Mouse (Mus musculus): ENCODE measurements around the gene Rfng. TPM values are rescaled to one million over a fixed set of nuclear protein-coding genes. Genes with fewer than 3 reads are reported as not detected.

Gene Rfng
- polyA plus RNA-seq, 1 experiment from 2014 or later = 27.8 TPM

DNA sequence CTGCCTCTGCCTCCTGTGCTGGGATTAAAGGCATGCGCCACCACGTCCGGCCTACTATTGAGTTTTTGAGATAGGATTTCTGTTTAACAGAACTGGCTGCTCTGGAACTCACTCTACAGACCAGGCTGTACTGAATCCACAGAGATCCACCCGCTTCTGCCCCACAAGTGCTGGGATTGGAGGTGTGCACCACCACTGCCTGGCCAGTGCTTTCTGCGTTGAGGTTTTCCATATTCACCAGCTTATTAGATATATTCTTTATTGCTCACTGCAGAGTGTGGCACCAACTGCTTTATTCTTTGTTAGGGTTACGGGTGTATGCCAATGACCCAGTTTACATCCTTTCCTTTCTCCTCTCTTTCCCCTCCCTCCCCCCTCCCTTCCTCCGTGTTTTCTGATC, 20.3 kb upstream of the Rfng start:
- Histone ChIP-seq H3K36me3 (ENCODE audit: control insufficient read depth, insufficient read depth, low read length) (peaks cover 41% of the 10 kb centered on the region), H3K4me3 (ENCODE audit: low read depth, low read length) (no peak overlapping the region), H3K9me3 (ENCODE audit: control insufficient read depth, low read depth, low read length) (no peaks in the 10 kb centered on the region), H3K4me1 (ENCODE audit: control insufficient read depth, insufficient read depth, low read length) (0 out of 2 replicates have a peak, but pooled peaks cover 6% of the 10 kb centered on the region), H3K4me2 (replicated peaks; ENCODE audit: low read depth, low read length) (no peak overlapping the region), H3K9ac (replicated peaks; ENCODE audit: low read depth, low read length) (no peak overlapping the region), H3K27me3 (ENCODE audit: control insufficient read depth, insufficient read depth, low read length) (no peaks in the 10 kb centered on the region), H3K27ac (ENCODE audit: low read length) (no peak overlapping the region)
- ATAC-seq (ENCODE audit: insufficient number of reproducible peaks, insufficient read depth, low FRiP score, low read depth) = no peak
- 73% methylated on average over 7 of the region's 7 CpGs for WGBS

DNA sequence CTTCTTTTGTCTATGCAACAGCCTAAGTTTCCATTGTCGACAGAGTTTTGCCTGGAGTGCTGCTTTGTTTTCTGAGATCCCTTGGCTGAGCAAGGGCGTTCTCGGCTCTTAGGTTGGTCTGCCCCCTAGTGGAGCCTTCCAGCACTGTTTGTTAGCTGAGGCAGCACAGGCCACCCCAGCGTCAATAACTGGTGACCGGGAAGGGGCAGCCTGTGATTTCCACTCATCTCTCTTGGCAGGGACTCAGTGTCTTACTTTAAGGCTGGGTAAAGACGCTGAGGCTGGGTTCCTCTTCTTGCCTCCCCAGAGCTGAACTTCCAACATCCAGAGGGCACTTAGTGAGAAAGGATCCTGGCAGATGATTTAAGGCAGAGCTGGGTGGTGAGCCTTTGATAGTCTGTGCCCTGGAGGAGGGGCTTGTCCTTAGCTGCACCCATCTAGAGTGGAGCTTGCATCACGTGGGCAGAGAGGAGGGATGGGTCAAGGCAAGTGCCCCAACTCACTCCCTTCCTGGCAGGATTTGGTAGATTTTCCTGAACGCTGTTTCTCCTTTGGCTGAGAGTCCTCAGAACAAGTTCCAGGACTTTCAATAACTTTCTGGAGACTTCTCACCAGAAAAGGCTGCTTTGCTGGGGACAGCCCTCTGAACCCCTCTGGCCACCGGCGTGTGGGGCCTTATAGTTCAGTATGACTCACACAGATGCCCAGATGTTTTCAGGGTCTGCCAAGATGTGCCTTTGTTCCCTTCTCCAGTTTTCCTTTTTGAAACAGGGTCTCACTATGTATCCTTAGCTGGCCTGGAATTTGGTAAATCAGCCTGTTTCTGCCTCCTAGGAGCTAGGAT, 16.3 kb upstream of the Rfng start:
- Histone ChIP-seq H3K9me3 (ENCODE audit: control insufficient read depth, low read depth, low read length) (no peaks in the 10 kb centered on the region), H3K9ac (replicated peaks; ENCODE audit: low read depth, low read length) (no peak overlapping the region; the same call in 1 of the 2 replicates), H3K4me3 (ENCODE audit: low read depth, low read length) (no peak overlapping the region), H3K27me3 (ENCODE audit: control insufficient read depth, insufficient read depth, low read length) (no peaks in the 10 kb centered on the region), H3K4me2 (replicated peaks; ENCODE audit: low read depth, low read length) (no peak overlapping the region), H3K36me3 (ENCODE audit: control insufficient read depth, insufficient read depth, low read length) (0 out of 2 replicates have a peak, but pooled peaks cover 2% of the 10 kb centered on the region), H3K27ac (ENCODE audit: low read length) (no peak overlapping the region), H3K4me1 (ENCODE audit: control insufficient read depth, insufficient read depth, low read length) (peaks cover 12% of the 10 kb centered on the region)
- 13% methylated on average over 10 of the region's 10 CpGs for WGBS
- peak; percentile 78 for ATAC-seq (ENCODE audit: insufficient number of reproducible peaks, insufficient read depth, low FRiP score, low read depth)

GRCm38 (mm10) chr11:120799316-120799890, 15.4 kb upstream of the Rfng start:
- Histone ChIP-seq H3K27ac (ENCODE audit: low read length) (no peak overlapping the region), H3K27me3 (ENCODE audit: control insufficient read depth, insufficient read depth, low read length) (no peaks in the 10 kb centered on the region), H3K4me3 (ENCODE audit: low read depth, low read length) (no peak overlapping the region), H3K36me3 (ENCODE audit: control insufficient read depth, insufficient read depth, low read length) (peaks cover under 1% of the 10 kb centered on the region; the same call in 1 of the 2 replicates), H3K4me1 (ENCODE audit: control insufficient read depth, insufficient read depth, low read length) (peaks cover 17% of the 10 kb centered on the region), H3K9me3 (ENCODE audit: control insufficient read depth, low read depth, low read length) (no peaks in the 10 kb centered on the region), H3K4me2 (replicated peaks; ENCODE audit: low read depth, low read length) (no peak overlapping the region), H3K9ac (replicated peaks; ENCODE audit: low read depth, low read length) (no peak overlapping the region)
- no peak for ATAC-seq (ENCODE audit: insufficient number of reproducible peaks, insufficient read depth, low FRiP score, low read depth)
- 66% methylated on average over 6 of the region's 6 CpGs for WGBS

DNA sequence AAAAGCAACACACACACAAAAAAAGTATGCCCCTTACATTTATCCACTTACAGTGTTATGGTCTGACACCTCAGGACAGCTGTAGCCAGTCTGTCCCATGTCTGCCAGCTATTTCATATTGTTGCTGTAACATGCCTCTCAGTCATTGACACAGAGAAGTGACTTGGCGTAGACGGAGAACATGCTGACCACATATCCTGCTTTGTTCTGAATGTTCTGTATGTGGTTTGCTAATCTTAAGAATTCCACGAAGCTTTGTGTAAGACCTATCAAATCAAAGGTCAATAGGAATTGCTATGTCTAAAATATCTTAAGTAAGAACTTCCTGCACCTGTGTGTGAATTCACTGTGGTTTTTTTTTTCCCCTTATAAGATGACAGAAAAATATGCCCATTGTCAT, 14.2 kb upstream of the Rfng start:
- no peaks in the 10 kb centered on the region for H3K27me3 ChIP-seq (ENCODE audit: control insufficient read depth, insufficient read depth, low read length)
- H3K4me1 ChIP-seq (ENCODE audit: control insufficient read depth, insufficient read depth, low read length) = peaks cover 17% of the 10 kb centered on the region
- no peak for ATAC-seq (ENCODE audit: insufficient number of reproducible peaks, insufficient read depth, low FRiP score, low read depth)
- no peaks in the 10 kb centered on the region for H3K9me3 ChIP-seq (ENCODE audit: control insufficient read depth, low read depth, low read length)
- H3K36me3 ChIP-seq (ENCODE audit: control insufficient read depth, insufficient read depth, low read length) = peaks cover 8% of the 10 kb centered on the region; the same call in 1 of the 2 replicates
- H3K4me2 ChIP-seq (replicated peaks; ENCODE audit: low read depth, low read length) = no peak overlapping the region
- no peak overlapping the region for H3K4me3 ChIP-seq (ENCODE audit: low read depth, low read length)
- no peak overlapping the region for H3K27ac ChIP-seq (ENCODE audit: low read length)
- 86% methylated on average over 3 of the region's 3 CpGs for WGBS
- no peak overlapping the region for H3K9ac ChIP-seq (replicated peaks; ENCODE audit: low read depth, low read length)

DNA sequence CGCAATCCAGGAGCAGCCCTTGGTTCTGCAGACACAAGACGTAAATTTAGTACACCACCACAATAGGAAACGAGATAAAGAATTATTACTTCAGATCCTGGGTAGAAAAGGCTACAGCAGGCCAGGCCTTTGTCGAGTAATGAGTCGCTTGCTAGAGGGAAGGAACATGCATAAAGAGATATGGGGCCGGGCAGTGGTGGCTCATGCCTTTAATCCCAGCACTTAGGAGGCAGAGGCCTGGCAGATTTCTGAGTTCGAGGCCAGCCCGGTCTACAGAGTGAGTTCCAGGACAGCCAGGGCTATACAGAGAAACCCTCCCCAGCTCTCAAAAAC, 12.6 kb upstream of the Rfng start:
- Histone ChIP-seq H3K4me3 (ENCODE audit: low read depth, low read length) (peak overlapping the region; percentile 100; the same call in 1 of the 2 replicates), H3K4me1 (ENCODE audit: control insufficient read depth, insufficient read depth, low read length) (peaks cover 17% of the 10 kb centered on the region), H3K27ac (ENCODE audit: low read length) (peak overlapping the region; percentile 69), H3K27me3 (ENCODE audit: control insufficient read depth, insufficient read depth, low read length) (no peaks in the 10 kb centered on the region), H3K9ac (replicated peaks; ENCODE audit: low read depth, low read length) (no peak overlapping the region), H3K4me2 (replicated peaks; ENCODE audit: low read depth, low read length) (peak overlapping the region; percentile 31), H3K9me3 (ENCODE audit: control insufficient read depth, low read depth, low read length) (no peaks in the 10 kb centered on the region), H3K36me3 (ENCODE audit: control insufficient read depth, insufficient read depth, low read length) (peaks cover 24% of the 10 kb centered on the region)
- 30% methylated on average over 8 of the region's 8 CpGs for WGBS
- ATAC-seq (ENCODE audit: insufficient number of reproducible peaks, insufficient read depth, low FRiP score, low read depth) = no peak

- H3K9ac ChIP-seq (replicated peaks; ENCODE audit: low read depth, low read length) = peak within 1 kb of the TSS; percentile 95
- no peaks in the 10 kb centered on the region for H3K27me3 ChIP-seq (ENCODE audit: control insufficient read depth, insufficient read depth, low read length)
- peaks cover 17% of the 10 kb centered on the region for H3K4me1 ChIP-seq (ENCODE audit: control insufficient read depth, insufficient read depth, low read length)
- peak within 1 kb of the TSS; percentile 100 for H3K4me3 ChIP-seq (ENCODE audit: low read depth, low read length)
- H3K4me2 ChIP-seq (replicated peaks; ENCODE audit: low read depth, low read length) = peak within 1 kb of the TSS; percentile 96
- peak; percentile 85 for ATAC-seq (ENCODE audit: insufficient number of reproducible peaks, insufficient read depth, low FRiP score, low read depth)
- 1% methylated on average over 59 of the region's 59 CpGs for WGBS
- H3K27ac ChIP-seq (ENCODE audit: low read length) = peak within 1 kb of the TSS; percentile 69
- H3K36me3 ChIP-seq (ENCODE audit: control insufficient read depth, insufficient read depth, low read length) = peaks cover 30% of the 10 kb centered on the region
- no peaks in the 10 kb centered on the region for H3K9me3 ChIP-seq (ENCODE audit: control insufficient read depth, low read depth, low read length)
Measured at GRCm38 (mm10) chr11:120795756-120796613, 12.0 kb upstream of the Rfng start, which contains the start of gene Dus1l. Dus1l (minus strand) TSS chr11:120796403.

DNA sequence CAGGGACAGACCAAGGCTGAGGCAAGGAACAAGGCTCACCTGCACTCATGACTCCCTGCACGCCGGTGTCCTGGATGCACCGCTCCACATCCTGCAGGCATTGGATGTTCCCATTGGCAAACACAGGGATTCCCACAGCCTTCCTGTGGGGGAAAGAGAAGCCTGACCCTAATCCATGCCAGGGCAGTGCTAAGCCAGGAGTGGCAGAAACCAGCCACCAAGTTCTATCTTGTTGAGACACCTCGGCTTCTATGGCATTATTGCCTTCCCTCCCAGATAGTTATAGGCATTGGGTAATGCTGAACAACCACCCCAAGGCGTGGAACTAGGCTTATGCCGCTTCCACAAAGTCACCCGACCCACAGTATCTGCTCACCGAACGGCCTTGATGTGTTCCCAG, 8.6 kb upstream of the Rfng start:
- H3K9me3 ChIP-seq (ENCODE audit: control insufficient read depth, low read depth, low read length) = no peaks in the 10 kb centered on the region
- no peak overlapping the region for H3K4me3 ChIP-seq (ENCODE audit: low read depth, low read length)
- no peak overlapping the region for H3K9ac ChIP-seq (replicated peaks; ENCODE audit: low read depth, low read length)
- no peaks in the 10 kb centered on the region for H3K27me3 ChIP-seq (ENCODE audit: control insufficient read depth, insufficient read depth, low read length)
- H3K27ac ChIP-seq (ENCODE audit: low read length) = no peak overlapping the region
- H3K4me2 ChIP-seq (replicated peaks; ENCODE audit: low read depth, low read length) = no peak overlapping the region
- H3K4me1 ChIP-seq (ENCODE audit: control insufficient read depth, insufficient read depth, low read length) = peaks cover 11% of the 10 kb centered on the region
- no peak for ATAC-seq (ENCODE audit: insufficient number of reproducible peaks, insufficient read depth, low FRiP score, low read depth)
- 96% methylated on average over 9 of the region's 9 CpGs for WGBS
- peaks cover 57% of the 10 kb centered on the region for H3K36me3 ChIP-seq (ENCODE audit: control insufficient read depth, insufficient read depth, low read length)

DNA sequence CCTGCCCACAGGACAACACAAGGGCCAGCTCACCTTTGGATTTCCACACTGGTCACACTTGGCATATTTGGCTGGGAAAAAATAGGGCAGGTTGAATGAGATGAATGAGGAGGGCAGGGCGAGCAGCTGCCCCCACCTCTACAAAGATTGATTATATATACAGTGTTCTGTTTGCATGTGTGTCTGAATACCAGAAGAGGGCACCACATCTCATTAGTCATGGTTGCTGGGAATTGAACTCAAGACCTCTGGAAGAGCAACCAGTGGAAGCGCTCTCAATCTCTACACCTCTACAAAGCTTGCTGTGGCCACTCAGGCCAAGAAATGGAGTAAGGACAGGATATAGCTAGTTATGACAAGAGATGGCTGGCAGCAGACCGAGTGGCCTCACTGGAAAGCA, 5.8 kb upstream of the Rfng start:
- WGBS = 77% methylated on average over 3 of the region's 3 CpGs
- Histone ChIP-seq H3K27ac (ENCODE audit: low read length) (no peak overlapping the region), H3K4me3 (ENCODE audit: low read depth, low read length) (no peak overlapping the region), H3K9ac (replicated peaks; ENCODE audit: low read depth, low read length) (no peak overlapping the region), H3K27me3 (ENCODE audit: control insufficient read depth, insufficient read depth, low read length) (no peaks in the 10 kb centered on the region), H3K4me1 (ENCODE audit: control insufficient read depth, insufficient read depth, low read length) (peaks cover 10% of the 10 kb centered on the region; the same call in 1 of the 2 replicates), H3K9me3 (ENCODE audit: control insufficient read depth, low read depth, low read length) (no peaks in the 10 kb centered on the region), H3K36me3 (ENCODE audit: control insufficient read depth, insufficient read depth, low read length) (peaks cover 72% of the 10 kb centered on the region), H3K4me2 (replicated peaks; ENCODE audit: low read depth, low read length) (no peak overlapping the region)
- no peak for ATAC-seq (ENCODE audit: insufficient number of reproducible peaks, insufficient read depth, low FRiP score, low read depth)

Measured in stomach, embryonic 14.5 days (tissue).